Mouse (Mus musculus): ENCODE measurements around the gene Snrpa1.

Gene Snrpa1

DNA sequence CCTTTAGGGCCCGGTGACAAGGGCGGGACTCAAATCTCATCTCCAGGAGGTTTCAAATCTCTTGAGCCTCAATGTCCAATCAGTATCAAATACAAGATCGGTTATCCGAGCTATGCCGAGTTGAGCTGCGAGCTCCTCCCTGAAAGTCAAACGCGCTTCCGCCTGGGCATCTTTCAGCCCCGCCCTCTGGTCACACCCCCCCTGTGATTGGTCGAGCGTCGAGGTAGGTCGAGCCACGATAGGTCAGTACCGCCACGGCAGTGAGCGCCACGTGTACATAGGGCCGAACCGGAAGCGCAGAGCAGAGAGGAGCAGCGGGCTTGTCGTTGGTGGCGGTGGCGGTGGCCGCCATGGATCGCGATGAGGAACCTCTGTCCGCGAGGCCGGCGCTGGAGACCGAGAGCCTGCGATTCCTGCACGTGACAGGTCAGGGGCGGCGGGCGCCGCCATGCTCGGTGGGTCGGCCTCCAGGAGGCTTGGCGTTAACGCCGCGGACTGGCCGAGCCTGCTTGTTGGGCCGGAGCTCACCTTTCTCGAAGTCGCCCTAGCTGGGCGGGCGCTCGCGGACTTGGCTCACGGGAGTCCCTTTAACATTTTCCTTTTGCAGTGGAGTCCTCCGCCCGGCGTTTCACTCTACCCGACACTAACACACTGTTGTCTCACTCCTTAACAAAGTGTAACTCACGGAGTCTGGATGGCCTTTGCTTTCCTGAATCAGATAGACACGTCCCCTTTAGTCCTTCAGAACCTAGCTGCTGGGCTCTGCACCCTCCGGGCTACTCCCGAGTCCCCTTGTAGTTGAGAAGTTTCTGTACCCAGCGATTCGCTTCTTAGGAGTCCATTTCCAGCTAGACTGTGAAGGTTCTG is 20.8 kb downstream of the Snrpa1 start, which contains the start of gene Selenos:
Gene Selenos (plus strand): TSS at position 286 of the 867 bp plus-strand sequence.
- DNase-seq (ENCODE audit: low read depth, low spot score), result peak; percentile 99

- peak; percentile 10 for DNase-seq (ENCODE audit: low read depth, low spot score)
These were observed 21.4 kb downstream of the Snrpa1 start for GRCm38 (mm10) chr7:66080231-66080613.

GRCm38 (mm10) chr7:66083757-66084156 is 25.0 kb downstream of the Snrpa1 start:
- DNase-seq (ENCODE audit: low read depth, low spot score), result no peak

- DNase-seq (ENCODE audit: low read depth, low spot score), result no peak
These were observed 25.7 kb downstream of the Snrpa1 start for GRCm38 (mm10) chr7:66084546-66084945.

DNA sequence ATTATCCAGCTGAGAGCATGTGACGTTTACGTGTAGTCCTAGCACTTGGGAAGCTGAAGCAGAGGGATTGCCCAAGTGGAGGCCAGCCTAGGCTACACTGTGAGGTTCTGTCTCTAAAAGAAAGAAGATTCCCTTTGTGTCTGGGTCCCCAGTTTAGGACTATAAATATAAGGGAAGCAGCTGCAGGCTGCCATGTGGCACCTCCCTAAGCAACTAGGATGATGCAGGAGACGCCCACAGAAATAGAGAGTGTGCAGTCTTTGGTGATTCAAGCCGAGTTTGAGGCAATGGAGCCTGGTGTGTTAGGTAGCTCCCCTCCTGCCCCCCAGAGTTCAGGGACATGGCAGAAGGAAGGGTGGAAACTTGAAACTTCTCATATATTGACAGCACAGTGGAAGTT is 28.8 kb downstream of the Snrpa1 start:
- DNase-seq (ENCODE audit: low read depth, low spot score), result no peak

DNA sequence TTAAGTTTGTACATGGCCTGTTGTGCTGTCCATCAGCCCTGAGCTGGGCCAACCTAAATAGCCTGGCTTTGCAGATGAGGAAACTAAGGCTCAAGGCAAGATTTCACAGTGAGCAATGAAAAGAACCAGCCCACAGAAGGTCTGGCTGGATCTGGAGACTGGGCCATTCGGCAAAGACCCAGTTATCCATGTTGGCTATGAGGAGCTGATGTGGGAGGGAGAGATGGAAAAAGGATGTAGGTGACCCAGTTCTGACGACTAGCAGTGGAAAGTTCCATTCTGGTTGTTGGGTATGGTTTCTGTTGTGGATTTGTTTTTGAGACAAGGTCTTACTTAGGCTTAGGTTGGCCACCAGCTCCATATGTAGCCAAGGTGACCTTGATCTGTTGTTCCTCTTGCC is 29.3 kb downstream of the Snrpa1 start:
- no peak for DNase-seq (ENCODE audit: low read depth, low spot score)

GRCm38 (mm10) chr7:66090676-66091190 is 31.9 kb downstream of the Snrpa1 start:
- DNase-seq (ENCODE audit: low read depth, low spot score), result peak; percentile 51

DNA sequence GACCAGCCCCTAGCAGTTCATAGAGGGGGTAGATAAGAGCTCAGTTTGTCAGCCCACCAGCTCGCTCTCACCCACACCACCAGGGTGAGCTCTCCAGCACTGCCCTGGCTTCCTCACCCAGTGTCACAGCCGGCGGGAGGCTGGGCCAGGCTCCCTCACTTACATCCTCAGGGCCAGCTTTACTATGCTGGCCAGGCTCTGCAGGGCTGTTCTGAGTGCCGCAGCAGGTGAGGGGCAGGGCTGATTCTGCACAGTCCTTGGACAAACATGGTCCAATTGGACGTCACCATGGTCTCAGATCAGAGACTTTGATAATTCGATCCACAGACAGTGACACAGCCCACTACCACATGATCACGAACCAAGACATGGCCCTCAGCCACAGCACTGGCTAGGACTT is 32.8 kb downstream of the Snrpa1 start:
- DNase-seq (ENCODE audit: low read depth, low spot score), result no peak

DNA sequence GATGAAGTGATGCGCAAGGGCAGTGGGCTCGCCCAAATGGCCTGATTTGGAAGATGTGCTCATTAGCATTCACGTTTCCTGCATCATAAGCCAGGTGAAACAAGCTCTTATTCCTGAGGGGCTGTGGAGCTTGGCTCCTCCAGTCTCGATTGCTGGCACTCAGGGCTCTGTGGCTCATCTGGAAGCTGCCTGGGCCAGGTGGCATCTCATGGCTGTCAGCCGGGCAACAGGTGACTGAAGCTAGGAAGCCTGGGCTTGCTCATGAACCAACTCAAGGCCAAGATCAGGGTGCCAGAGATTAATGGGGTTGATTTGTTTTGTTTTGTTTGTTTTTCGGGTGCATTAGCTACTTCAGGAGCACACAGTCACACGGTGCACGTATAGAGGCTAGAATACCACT is 33.9 kb downstream of the Snrpa1 start:
- no peak for DNase-seq (ENCODE audit: low read depth, low spot score)

GRCm38 (mm10) chr7:66094141-66094540 is 35.3 kb downstream of the Snrpa1 start:
- no peak for DNase-seq (ENCODE audit: low read depth, low spot score)

GRCm38 (mm10) chr7:66098803-66099202 is 40.0 kb downstream of the Snrpa1 start:
- DNase-seq (ENCODE audit: low read depth, low spot score), result no peak

GRCm38 (mm10) chr7:66101866-66102265 is 43.1 kb downstream of the Snrpa1 start:
- peak; percentile 42 for DNase-seq (ENCODE audit: low read depth, low spot score)

GRCm38 (mm10) chr7:66104531-66104930 is 45.7 kb downstream of the Snrpa1 start:
- DNase-seq (ENCODE audit: low read depth, low spot score), result no peak

- DNase-seq (ENCODE audit: low read depth, low spot score), result no peak
These were observed 47.0 kb downstream of the Snrpa1 start for GRCm38 (mm10) chr7:66105771-66106170.

DNA sequence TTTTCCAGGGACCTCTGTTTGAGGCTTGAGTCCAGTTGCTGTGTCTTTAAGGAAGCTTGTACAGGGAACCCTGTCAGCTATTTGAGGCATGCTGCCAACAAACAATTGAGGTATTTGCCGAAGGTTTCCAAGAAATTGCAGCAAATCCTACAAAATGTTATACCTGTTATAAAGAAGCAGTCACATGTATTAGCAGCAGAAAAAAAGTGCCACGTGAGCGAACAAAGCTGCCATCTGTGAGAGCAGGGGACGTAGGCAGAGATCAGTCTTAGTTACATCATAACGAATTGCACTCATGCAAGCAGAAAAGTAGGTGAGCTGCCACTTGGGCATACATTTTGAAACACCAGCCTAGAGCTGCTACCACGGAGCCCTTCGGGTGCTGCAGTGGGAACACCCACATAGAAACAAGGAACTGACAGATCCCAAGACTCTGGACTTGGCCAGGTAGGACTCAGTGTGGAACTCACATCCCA is 47.8 kb downstream of the Snrpa1 start:
- no peak for DNase-seq (ENCODE audit: low read depth, low spot score)

GRCm38 (mm10) chr7:66107206-66107605 is 48.4 kb downstream of the Snrpa1 start:
- DNase-seq (ENCODE audit: low read depth, low spot score), result no peak

DNA sequence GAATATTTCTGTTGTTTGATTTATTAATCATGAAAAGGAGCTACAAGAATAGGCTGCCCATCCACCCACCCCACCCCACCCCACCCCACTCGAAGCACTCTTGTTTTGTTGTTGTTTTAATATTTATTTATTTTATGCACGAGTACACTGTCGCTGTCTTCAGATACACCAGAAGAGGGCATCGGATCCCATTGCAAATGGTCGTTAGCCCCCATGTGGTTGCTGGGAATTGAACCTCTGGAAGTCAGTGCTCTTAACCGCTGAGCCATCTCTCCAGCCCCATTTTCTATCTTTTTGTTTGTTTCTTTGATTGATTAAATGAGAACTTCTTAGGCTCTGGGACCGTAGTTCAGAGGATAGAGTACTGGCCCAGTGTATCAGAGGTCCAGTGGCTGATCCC is 49.1 kb downstream of the Snrpa1 start:
- DNase-seq (ENCODE audit: low read depth, low spot score), result peak; percentile 49

GRCm38 (mm10) chr7:66108961-66109854 is 50.4 kb downstream of the Snrpa1 start, which contains the start of gene Chsy1:
Chsy1 (plus strand) TSS chr7:66109515.
- DNase-seq (ENCODE audit: low read depth, low spot score), result peak; percentile 91

DNA sequence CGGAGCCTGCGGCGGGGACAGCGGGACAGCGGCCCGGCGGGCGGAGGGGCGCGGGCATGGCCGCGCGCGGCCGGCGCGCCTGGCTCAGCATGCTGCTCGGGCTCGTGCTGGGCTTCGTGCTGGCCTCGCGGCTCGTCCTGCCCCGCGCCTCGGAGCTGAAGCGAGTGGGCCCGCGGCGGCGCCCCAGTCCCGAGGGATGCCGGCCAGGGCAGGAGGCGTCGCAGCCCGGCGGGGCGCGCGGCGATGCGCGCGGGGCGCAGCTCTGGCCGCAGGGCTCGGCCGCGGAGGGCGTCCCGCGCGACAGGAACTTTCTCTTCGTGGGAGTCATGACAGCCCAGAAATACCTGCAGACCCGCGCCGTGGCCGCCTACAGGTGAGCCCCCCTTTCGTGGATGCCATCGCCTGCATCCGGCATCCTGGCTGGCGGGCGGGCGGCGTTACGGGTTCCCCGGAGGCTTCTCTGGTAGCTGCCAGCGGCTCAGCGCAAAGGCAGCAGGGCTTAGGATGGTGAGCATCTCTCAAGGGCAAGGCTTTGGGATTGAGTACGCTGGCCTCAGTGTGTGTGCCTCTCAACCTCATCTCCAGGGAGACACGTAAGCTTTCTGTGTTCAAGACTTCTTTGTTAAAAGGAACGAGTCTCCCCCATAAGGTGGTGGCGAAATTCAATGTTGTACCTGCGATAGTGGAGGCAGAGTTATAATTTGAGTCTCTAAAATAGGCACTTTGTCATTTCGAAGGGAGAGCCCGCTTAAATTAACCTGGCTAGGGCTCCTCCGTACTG is 51.2 kb downstream of the Snrpa1 start:
- peak; percentile 61 for DNase-seq (ENCODE audit: low read depth, low spot score)

DNA sequence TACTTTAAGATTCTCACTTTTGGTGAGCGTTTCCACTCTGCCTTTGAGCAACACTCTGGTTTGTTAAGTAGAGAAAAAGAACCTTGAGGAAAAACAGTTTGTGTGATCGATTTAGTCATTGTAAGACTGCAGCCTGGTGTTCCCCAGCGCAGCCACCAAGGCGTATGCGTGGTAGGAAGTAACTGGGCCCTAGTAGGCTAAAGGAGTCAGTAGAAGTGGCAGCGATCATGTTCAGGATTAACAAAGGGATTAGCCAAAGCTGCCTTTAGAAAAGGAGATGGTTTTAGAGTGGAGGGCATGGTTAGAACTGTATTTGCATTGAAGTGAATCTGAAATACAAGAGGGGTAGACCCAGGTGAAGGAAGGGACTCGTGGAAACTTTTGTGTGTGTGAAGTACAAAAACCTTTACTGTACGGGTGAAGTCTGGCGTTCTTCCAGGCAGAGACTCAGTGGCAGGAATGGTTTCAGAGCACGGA is 51.9 kb downstream of the Snrpa1 start:
- DNase-seq (ENCODE audit: low read depth, low spot score), result peak; percentile 38

GRCm38 (mm10) chr7:66111211-66111610 is 52.4 kb downstream of the Snrpa1 start:
- DNase-seq (ENCODE audit: low read depth, low spot score), result no peak
